20 mouse cellular contexts compared by ENCODE assay signal in genomic region chr5:36025076-36025475, GRCm38 (mm10).
DNase-seq lines count a peak whose midpoint lies in the region; ATAC-seq and TF ChIP-seq lines count a peak whose summit lies in the region.
"Had no signal": no experiment of that assay in that cellular context is flagged by ENCODE, and none has a peak within 500 bp of the region (broad histone marks: within the 10 kb centered on the region; RNA-seq: fewer than 3 reads in every experiment).

No protein-coding gene starts in this region.

- no peak for TF ChIP-seq CTCF in layer of hippocampus, adult 2 months (conservative IDR thresholded peaks at IDR 0.05)

- no peaks in the 10 kb centered on the region for H3K9me3 ChIP-seq in midbrain, embryonic 10.5 days (replicated peaks)
- no peaks in the 10 kb centered on the region for H3K9me3 ChIP-seq in midbrain, embryonic 11.5 days (ENCODE audit: control insufficient read depth, low read length)
- H3K9me3 ChIP-seq: embryonic facial prominence, embryonic 10.5 days; embryonic facial prominence, embryonic 12.5 days; forebrain, embryonic 12.5 days had no signal

- H3K27ac ChIP-seq in layer of hippocampus, adult 2 months = 0 out of 2 replicates have a peak overlapping the region, but pooled peaks have one; percentile 32
- 0 out of 2 replicates have a peak overlapping the region, but pooled peaks have one; percentile 17 for H3K27ac ChIP-seq in midbrain, embryonic 10.5 days (replicated peaks)
- H3K27ac ChIP-seq in midbrain, embryonic 11.5 days (ENCODE audit: low read depth, low read length) = no peak overlapping the region
- H3K27ac ChIP-seq: embryonic facial prominence, embryonic 10.5 days; embryonic facial prominence, embryonic 12.5 days; forebrain, embryonic 12.5 days had no signal

- no peak overlapping the region for H3K4me2 ChIP-seq in midbrain, embryonic 11.5 days
- H3K4me2 ChIP-seq: embryonic facial prominence, embryonic 12.5 days; forebrain, embryonic 12.5 days had no signal

- 82% methylated on average over 4 of the region's 4 CpGs for WGBS in midbrain, embryonic 10.5 days
- 87% methylated on average over 4 of the region's 4 CpGs for WGBS in midbrain, embryonic 11.5 days

- peaks cover 17% of the 10 kb centered on the region for H3K4me1 ChIP-seq in midbrain, embryonic 10.5 days
- no peaks in the 10 kb centered on the region for H3K4me1 ChIP-seq in midbrain, embryonic 11.5 days (ENCODE audit: control insufficient read depth, insufficient read depth, low read length)
- H3K4me1 ChIP-seq: embryonic facial prominence, embryonic 12.5 days had no signal

- no peaks in the 10 kb centered on the region for H3K27me3 ChIP-seq in midbrain, embryonic 10.5 days (ENCODE audit: low read depth, poor library complexity, severe bottlenecking)
- H3K27me3 ChIP-seq in midbrain, embryonic 11.5 days (ENCODE audit: control insufficient read depth, insufficient read depth, low read length) = no peaks in the 10 kb centered on the region
- H3K27me3 ChIP-seq: embryonic facial prominence, embryonic 12.5 days; forebrain, embryonic 12.5 days had no signal

- H3K4me3 ChIP-seq in layer of hippocampus, adult 2 months = no peak overlapping the region
- no peak overlapping the region for H3K4me3 ChIP-seq in midbrain, embryonic 10.5 days
- no peak overlapping the region for H3K4me3 ChIP-seq in midbrain, embryonic 11.5 days (ENCODE audit: low read depth, low read length)
- H3K4me3 ChIP-seq: embryonic facial prominence, embryonic 10.5 days; embryonic facial prominence, embryonic 12.5 days; forebrain, embryonic 12.5 days had no signal

- peaks cover 20% of the 10 kb centered on the region for H3K36me3 ChIP-seq in midbrain, embryonic 10.5 days
- no peaks in the 10 kb centered on the region for H3K36me3 ChIP-seq in midbrain, embryonic 11.5 days (ENCODE audit: control insufficient read depth, insufficient read depth, low read length)
- H3K36me3 ChIP-seq: embryonic facial prominence, embryonic 10.5 days; embryonic facial prominence, embryonic 12.5 days; forebrain, embryonic 12.5 days had no signal

- ATAC-seq in frontal cortex, adult (ENCODE audit: low TSS enrichment) = peak; percentile 85
- ATAC-seq in midbrain, embryonic 11.5 days (ENCODE audit: low FRiP score) = no peak
- ATAC-seq: forebrain, embryonic 14.5 days; forebrain, embryonic 16.5 days had no signal

- no peak for DNase-seq in frontal cortex, postnatal 14 days (ENCODE audit: low spot score in 2 of 2)
- no peak for DNase-seq in layer of hippocampus, adult 2 months (ENCODE audit: low spot score in 2 of 2)
- no peak for DNase-seq in layer of hippocampus, adult 11-12 months (ENCODE audit: low spot score)
- no peak for DNase-seq in midbrain, embryonic 10.5 days (ENCODE audit: low spot score)
- DNase-seq in midbrain, embryonic 11.5 days (ENCODE audit: low spot score, missing footprints) = no peak
- DNase-seq in telencephalon, adult 2 months (ENCODE audit: low read depth, low spot score) = peak; percentile 40
- no peak for DNase-seq in lung, postnatal 36 days
- DNase-seq: adrenal gland, adult 2 months; adrenal gland, postnatal 10 days; adrenal gland, postnatal 25 days; cerebellum, adult 11-12 months; cerebellum, adult 2 months; cerebellum, adult 9-10 months; cerebellum, postnatal 25 days had no signal

- H3K9ac ChIP-seq in midbrain, embryonic 11.5 days (ENCODE audit: low read length) = no peak overlapping the region
- H3K9ac ChIP-seq: embryonic facial prominence, embryonic 12.5 days; forebrain, embryonic 12.5 days had no signal
